Mouse (Mus musculus) urinary bladder, postnatal 4 days (tissue): ENCODE results near the gene 6030445D17Rik.

Experiments used
- DNase-seq, 2 experiments: peaks; one replicate each; pipeline ENCODE4 v3.0.0; 2021 to 2022; ENCODE audit warnings: low spot score in 2 of 2

The 6030445D17Rik gene

GRCm38 (mm10) chr4:136459210-136459609 lies 2.8 kb upstream of the 6030445D17Rik start:
- no peak for DNase-seq

GRCm38 (mm10) chr4:136461206-136461605 lies 844 bp upstream of the 6030445D17Rik start:
- DNase-seq = no peak

- DNase-seq = no peak
Observed at GRCm38 (mm10) chr4:136461761-136462085, 327 bp upstream of the 6030445D17Rik start.

- peak in 1 of 2 experiments; percentile 16 for DNase-seq
Observed at GRCm38 (mm10) chr4:136462839-136463178, 759 bp downstream of the 6030445D17Rik start.

- no peak for DNase-seq
Observed at GRCm38 (mm10) chr4:136463436-136463835, 1.4 kb downstream of the 6030445D17Rik start.

- peak in 1 of 2 experiments; percentile 45 for DNase-seq
Observed at GRCm38 (mm10) chr4:136466226-136466625, 4.2 kb downstream of the 6030445D17Rik start.

GRCm38 (mm10) chr4:136468553-136469327 lies 6.7 kb downstream of the 6030445D17Rik start:
- DNase-seq = no peak

- DNase-seq = peak; percentile 92
Observed at GRCm38 (mm10) chr4:136469371-136469903, 7.4 kb downstream of the 6030445D17Rik start, which contains the start of gene Luzp1. Gene Luzp1, plus strand, starts transcription at chr4:136469761.

GRCm38 (mm10) chr4:136469941-136470346 lies 7.9 kb downstream of the 6030445D17Rik start:
- no peak for DNase-seq

- DNase-seq = peak in 1 of 2 experiments; percentile 59
Observed at GRCm38 (mm10) chr4:136470347-136471071, 8.5 kb downstream of the 6030445D17Rik start.

- DNase-seq = no peak
Observed at GRCm38 (mm10) chr4:136476692-136477091, 14.6 kb downstream of the 6030445D17Rik start.

GRCm38 (mm10) chr4:136486549-136486948 lies 24.5 kb downstream of the 6030445D17Rik start:
- no peak for DNase-seq

GRCm38 (mm10) chr4:136495993-136496392 lies 33.9 kb downstream of the 6030445D17Rik start:
- no peak for DNase-seq

- no peak for DNase-seq
Observed at GRCm38 (mm10) chr4:136505426-136506215, 43.6 kb downstream of the 6030445D17Rik start.

GRCm38 (mm10) chr4:136509857-136510256 lies 47.8 kb downstream of the 6030445D17Rik start:
- no peak for DNase-seq

GRCm38 (mm10) chr4:136511708-136512107 lies 49.7 kb downstream of the 6030445D17Rik start:
- no peak for DNase-seq

- no peak for DNase-seq
Observed at GRCm38 (mm10) chr4:136512905-136513304, 50.9 kb downstream of the 6030445D17Rik start.
